Mouse (Mus musculus): ENCODE results near the gene Zfp493. TPM values are rescaled to one million over a fixed set of nuclear protein-coding genes. Genes with fewer than 3 reads are reported as not detected.

Zfp493 gene
- polyA plus RNA-seq, 1 experiment = 0.08 TPM

DNA sequence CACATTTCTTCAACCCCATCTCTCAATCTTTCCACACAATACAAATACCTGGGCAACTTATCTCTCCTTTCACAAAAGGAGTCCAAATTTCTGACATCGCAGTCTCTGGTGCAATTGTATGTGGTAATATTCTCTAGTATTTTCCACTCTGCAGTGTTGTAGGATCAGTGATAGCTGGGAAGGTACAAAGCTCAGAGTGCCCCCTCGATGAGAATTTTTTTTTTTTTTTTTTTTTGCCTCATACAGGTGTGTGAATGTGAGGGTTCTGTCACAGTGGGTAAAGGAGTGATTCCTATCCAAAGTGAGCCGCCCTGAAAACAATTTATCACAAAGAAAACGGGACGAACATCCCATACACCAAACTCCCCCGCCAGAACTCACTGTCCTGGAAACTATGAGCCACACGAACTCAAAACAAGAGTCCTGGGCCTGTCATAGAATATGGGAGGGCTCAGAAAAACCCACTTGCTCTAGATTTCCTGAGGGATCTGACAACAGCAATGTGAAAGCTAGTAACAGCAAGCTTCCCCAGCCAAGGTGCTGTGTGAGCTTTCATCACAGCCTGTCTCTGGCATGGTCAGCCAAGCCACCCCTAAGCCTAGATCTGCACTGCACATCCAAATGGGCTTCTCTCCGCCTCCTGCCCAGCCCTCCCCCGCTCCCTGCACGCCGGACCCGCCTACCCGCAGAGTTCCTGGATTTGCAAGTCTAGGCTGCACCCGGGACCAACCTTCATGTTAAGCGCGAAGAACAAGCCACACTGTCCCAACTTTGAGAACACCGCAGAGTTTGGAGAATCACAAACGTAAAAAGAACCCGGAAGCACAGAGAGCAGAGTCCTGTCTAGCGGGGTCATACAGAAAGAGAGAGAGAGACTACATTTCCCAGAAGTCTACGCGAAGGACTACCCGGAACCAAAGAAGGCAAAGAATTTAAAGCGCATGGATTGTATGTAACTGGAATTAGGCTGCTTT lies 24.9 kb upstream of the Zfp493 start, which contains the start of gene Zfp85:
Zfp85 (minus strand) TSS at position 896 of the 974 bp plus-strand sequence.
- TF ChIP-seq TCF12 (IDR thresholded peaks at IDR 0.05; ENCODE audit: insufficient read depth, poor library complexity, severe bottlenecking) (no peak), POLR2A (IDR thresholded peaks at IDR 0.05; ENCODE audit: insufficient read length, low read depth) (peak; percentile 29)
- peak within 1 kb of the TSS; percentile 84 for H3K4me2 ChIP-seq (ENCODE audit: low read depth)
- H3K36me3 ChIP-seq (ENCODE audit: control insufficient read depth, insufficient read depth) = peaks cover 3% of the 10 kb centered on the region
- H3K79me2 ChIP-seq (ENCODE audit: control insufficient read depth, insufficient read depth) = no peaks in the 10 kb centered on the region
- H3K27me3 ChIP-seq (ENCODE audit: control insufficient read depth, insufficient read depth, insufficient read length) = no peaks in the 10 kb centered on the region
- H3ac ChIP-seq (ENCODE audit: control insufficient read depth, insufficient read length) = no peak within 1 kb of the TSS
- peak within 1 kb of the TSS; percentile 33 for H3K4me3 ChIP-seq

DNA sequence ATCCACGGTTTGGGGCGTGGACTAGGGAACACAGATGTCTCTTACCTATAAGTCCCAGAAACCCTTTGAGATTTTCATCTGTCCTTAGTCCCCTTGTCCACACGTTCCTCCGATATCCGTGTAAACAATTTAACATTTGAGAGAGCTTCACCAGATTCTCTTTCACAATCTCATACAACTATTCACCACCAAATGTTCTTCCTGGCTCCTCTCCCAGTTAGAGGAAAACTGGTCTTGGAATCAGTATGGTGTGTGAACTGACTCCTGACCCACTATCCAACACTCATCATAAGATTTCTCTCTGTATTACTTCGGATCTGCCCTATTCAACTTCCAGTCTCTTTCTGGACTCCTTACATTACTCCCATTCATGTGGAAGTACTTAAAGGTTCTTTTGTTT lies 23.7 kb upstream of the Zfp493 start:
- Histone ChIP-seq H3K27me3 (ENCODE audit: control insufficient read depth, insufficient read depth, insufficient read length) (no peaks in the 10 kb centered on the region), H3K4me2 (ENCODE audit: low read depth) (peak overlapping the region; percentile 71), H3K4me3 (peak overlapping the region; percentile 33), H3K36me3 (ENCODE audit: control insufficient read depth, insufficient read depth) (peaks cover 3% of the 10 kb centered on the region), H3K79me2 (ENCODE audit: control insufficient read depth, insufficient read depth) (no peaks in the 10 kb centered on the region), H3ac (ENCODE audit: control insufficient read depth, insufficient read length) (no peak overlapping the region)
- no peak for TF ChIP-seq REST (IDR thresholded peaks at IDR 0.05; ENCODE audit: insufficient read depth, insufficient read length)
- no peak for TF ChIP-seq CEBPB (IDR thresholded peaks at IDR 0.05; ENCODE audit: insufficient read depth, poor library complexity, severe bottlenecking)
- TF ChIP-seq MYOG (IDR thresholded peaks at IDR 0.05; ENCODE audit: control insufficient read depth in 1 of 3, insufficient read depth in 1 of 3, insufficient read length in 2 of 3, low read depth in 2 of 3) = no peak
- TF ChIP-seq TCF12 (IDR thresholded peaks at IDR 0.05; ENCODE audit: insufficient read depth, poor library complexity, severe bottlenecking) = no peak
- no peak for TF ChIP-seq USF1 (IDR thresholded peaks at IDR 0.05; ENCODE audit: low read depth)
- no peak for TF ChIP-seq POLR2A (IDR thresholded peaks at IDR 0.05; ENCODE audit: insufficient read length, low read depth)
- TF ChIP-seq POLR2AphosphoS2 (IDR thresholded peaks at IDR 0.05; ENCODE audit: insufficient read length, low read depth) = no peak

DNA sequence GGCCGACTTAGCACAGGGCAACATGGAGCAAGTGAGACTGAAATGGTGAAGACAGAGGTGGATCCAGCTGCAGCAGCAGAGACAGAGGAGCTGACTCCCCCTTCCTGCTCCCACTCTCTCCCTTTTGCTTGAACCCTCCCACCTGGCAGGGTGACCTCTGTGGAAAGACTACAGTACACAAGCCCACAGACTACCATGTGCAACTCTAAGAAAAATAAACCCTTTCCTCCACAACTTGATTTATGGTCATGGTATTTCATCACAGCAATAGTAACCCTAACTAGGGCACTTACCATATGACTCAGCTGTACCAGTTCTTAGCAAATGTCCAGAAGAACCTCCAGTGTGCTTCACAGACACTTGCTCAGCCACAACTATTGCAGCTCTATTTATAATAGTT lies 19.5 kb upstream of the Zfp493 start:
- H3K27me3 ChIP-seq (ENCODE audit: control insufficient read depth, insufficient read depth, insufficient read length) = no peaks in the 10 kb centered on the region
- H3K36me3 ChIP-seq (ENCODE audit: control insufficient read depth, insufficient read depth) = no peaks in the 10 kb centered on the region
- no peak for TF ChIP-seq REST (IDR thresholded peaks at IDR 0.05; ENCODE audit: insufficient read depth, insufficient read length)
- no peak for TF ChIP-seq POLR2AphosphoS2 (IDR thresholded peaks at IDR 0.05; ENCODE audit: insufficient read length, low read depth)
- TF ChIP-seq TCF12 (IDR thresholded peaks at IDR 0.05; ENCODE audit: insufficient read depth, poor library complexity, severe bottlenecking) = no peak
- no peak for TF ChIP-seq SRF (IDR thresholded peaks at IDR 0.05; ENCODE audit: control insufficient read depth, insufficient read length, low read depth)
- TF ChIP-seq USF1 (IDR thresholded peaks at IDR 0.05; ENCODE audit: low read depth) = no peak
- no peak for TF ChIP-seq CEBPB (IDR thresholded peaks at IDR 0.05; ENCODE audit: insufficient read depth, poor library complexity, severe bottlenecking)
- no peak for TF ChIP-seq POLR2A (IDR thresholded peaks at IDR 0.05; ENCODE audit: insufficient read length, low read depth)
- no peak overlapping the region for H3K4me2 ChIP-seq (ENCODE audit: low read depth)
- H3K79me2 ChIP-seq (ENCODE audit: control insufficient read depth, insufficient read depth) = no peaks in the 10 kb centered on the region
- H3ac ChIP-seq (ENCODE audit: control insufficient read depth, insufficient read length) = no peak overlapping the region
- H3K4me3 ChIP-seq = no peak overlapping the region

DNA sequence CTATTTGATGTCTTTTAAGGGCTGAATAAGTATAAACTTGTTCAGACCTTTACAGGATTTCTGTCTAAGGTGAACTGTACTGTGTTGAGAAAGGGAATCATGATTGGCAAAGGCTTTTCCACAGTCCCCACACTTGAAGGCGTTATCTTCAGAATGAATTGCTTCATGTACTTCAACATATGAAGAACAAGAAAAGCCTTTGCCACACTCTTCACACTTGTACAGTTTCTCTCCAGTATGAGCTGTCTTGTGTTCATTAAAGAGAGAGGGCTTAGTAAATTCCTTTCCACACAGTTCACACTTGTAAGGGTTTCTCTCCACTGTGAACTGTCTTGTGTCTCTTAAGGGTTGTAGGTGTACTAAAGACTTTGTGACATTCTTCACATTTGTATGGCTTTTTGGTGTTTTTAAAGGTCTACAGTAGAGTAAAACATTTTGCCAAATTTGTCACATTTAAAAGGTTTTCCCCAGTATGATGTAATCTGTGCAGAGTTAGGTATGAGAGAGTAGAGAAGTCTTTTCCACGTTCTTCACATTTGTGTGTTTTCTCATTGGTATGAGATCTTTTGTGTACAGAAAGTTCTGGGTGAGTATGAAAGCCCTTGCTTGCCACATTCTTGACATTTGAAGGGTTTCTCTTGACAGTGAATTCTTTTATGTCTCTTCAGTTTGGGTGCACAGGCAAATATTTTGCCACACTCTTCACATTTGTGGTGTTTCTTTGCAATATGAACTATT lies 16.3 kb upstream of the Zfp493 start:
- H3ac ChIP-seq (ENCODE audit: control insufficient read depth, insufficient read length) = no peak overlapping the region
- no peaks in the 10 kb centered on the region for H3K36me3 ChIP-seq (ENCODE audit: control insufficient read depth, insufficient read depth)
- TF ChIP-seq POLR2AphosphoS2 (IDR thresholded peaks at IDR 0.05; ENCODE audit: insufficient read length, low read depth) (no peak), MAX (IDR thresholded peaks at IDR 0.05; ENCODE audit: low read depth) (no peak), POLR2A (IDR thresholded peaks at IDR 0.05; ENCODE audit: insufficient read length, low read depth) (no peak), REST (IDR thresholded peaks at IDR 0.05; ENCODE audit: insufficient read depth, insufficient read length) (no peak), MYOD1 (IDR thresholded peaks at IDR 0.05; ENCODE audit: control insufficient read depth in 1 of 3, insufficient read length in 2 of 3, low read depth in 2 of 3) (no peak)
- no peaks in the 10 kb centered on the region for H3K27me3 ChIP-seq (ENCODE audit: control insufficient read depth, insufficient read depth, insufficient read length)
- no peaks in the 10 kb centered on the region for H3K79me2 ChIP-seq (ENCODE audit: control insufficient read depth, insufficient read depth)
- no peak overlapping the region for H3K4me2 ChIP-seq (ENCODE audit: low read depth)
- no peak overlapping the region for H3K4me3 ChIP-seq

DNA sequence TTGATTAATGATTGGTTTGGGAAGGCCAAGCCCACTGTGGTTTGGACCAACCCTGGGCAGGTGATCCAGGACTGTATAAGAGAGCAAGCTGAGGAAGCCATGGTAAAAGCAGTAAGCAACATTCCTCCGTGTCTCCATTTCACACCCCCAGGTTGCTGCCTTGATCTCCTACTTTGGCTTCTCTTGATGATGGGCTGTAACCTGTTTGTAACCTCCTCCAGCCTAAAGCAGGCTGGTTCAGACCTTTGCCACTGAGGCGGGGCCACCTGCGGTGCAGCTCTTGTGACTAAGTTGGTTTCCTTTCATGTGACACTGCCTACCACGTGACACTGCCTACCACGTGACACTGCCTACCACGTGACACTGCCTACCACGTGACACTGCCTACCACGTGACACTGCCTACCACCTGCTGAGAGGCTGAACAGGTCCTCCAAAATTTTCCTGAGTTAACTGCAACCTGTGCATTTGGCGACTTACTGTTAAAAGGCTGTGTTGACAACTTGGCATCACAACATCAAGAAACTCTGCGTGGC lies 12.5 kb downstream of the Zfp493 start:
- Histone ChIP-seq H3ac (ENCODE audit: control insufficient read depth, insufficient read length) (no peak overlapping the region), H3K79me2 (ENCODE audit: control insufficient read depth, insufficient read depth) (no peaks in the 10 kb centered on the region), H3K27me3 (ENCODE audit: control insufficient read depth, insufficient read depth, insufficient read length) (no peaks in the 10 kb centered on the region), H3K36me3 (ENCODE audit: control insufficient read depth, insufficient read depth) (no peaks in the 10 kb centered on the region), H3K4me2 (ENCODE audit: low read depth) (no peak overlapping the region), H3K4me3 (no peak overlapping the region)
- TF ChIP-seq TCF3 (IDR thresholded peaks at IDR 0.05; ENCODE audit: insufficient read length, low read depth) = no peak
- no peak for TF ChIP-seq REST (IDR thresholded peaks at IDR 0.05; ENCODE audit: insufficient read depth, insufficient read length)
- no peak for TF ChIP-seq POLR2AphosphoS2 (IDR thresholded peaks at IDR 0.05; ENCODE audit: insufficient read length, low read depth)
- no peak for TF ChIP-seq MYOD1 (IDR thresholded peaks at IDR 0.05; ENCODE audit: control insufficient read depth in 1 of 3, insufficient read length in 2 of 3, low read depth in 2 of 3)
